Mouse (Mus musculus) lung, postnatal 0 days (tissue): ENCODE measurements around the gene Edem1.

ENCODE experiments used
- CTCF ChIP-seq: IDR thresholded peaks from 2 replicates; pipeline ENCODE4 v1.5.1; 2016; ENCODE audit warnings: antibody characterized with exemption, mild to moderate bottlenecking
- EP300 ChIP-seq: IDR thresholded peaks from 2 replicates; pipeline ENCODE4 v1.6.1; 2016; ENCODE audit warnings: antibody characterized with exemption, mild to moderate bottlenecking, control low read depth

DNA sequence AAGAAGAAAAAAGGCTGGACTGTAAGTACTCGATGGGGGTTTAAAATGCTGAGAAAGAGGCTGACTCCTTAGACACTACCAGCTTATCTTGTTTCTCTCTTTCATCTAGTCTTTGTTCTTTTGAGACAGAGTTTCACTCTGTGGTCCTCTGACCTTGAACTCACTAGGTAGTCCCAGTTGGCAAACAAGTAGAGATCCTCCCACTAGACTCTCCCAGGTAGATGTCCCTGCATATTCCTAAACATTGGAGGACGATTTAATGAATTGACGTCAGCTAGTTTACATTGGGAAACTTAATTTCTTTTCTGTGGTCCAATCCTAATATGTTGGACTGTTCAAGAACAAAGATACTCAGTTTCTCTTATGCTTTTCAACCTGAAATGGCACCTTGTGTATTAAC is 42.9 kb upstream of the Edem1 start:
- TF ChIP-seq EP300 (no peak), CTCF (no peak)
